Mouse (Mus musculus) liver, embryonic 14.5 days (tissue): ENCODE measurements around the gene T2.

Source experiments
- CTCF ChIP-seq: IDR thresholded peaks from 2 replicates; pipeline ENCODE4 v1.5.1; 2016; ENCODE audit warnings: antibody characterized with exemption, low read depth, control low read depth
- EP300 ChIP-seq: IDR thresholded peaks from 2 replicates; pipeline ENCODE4 v1.6.1; 2016; ENCODE audit warnings: antibody characterized with exemption, low read depth

DNA sequence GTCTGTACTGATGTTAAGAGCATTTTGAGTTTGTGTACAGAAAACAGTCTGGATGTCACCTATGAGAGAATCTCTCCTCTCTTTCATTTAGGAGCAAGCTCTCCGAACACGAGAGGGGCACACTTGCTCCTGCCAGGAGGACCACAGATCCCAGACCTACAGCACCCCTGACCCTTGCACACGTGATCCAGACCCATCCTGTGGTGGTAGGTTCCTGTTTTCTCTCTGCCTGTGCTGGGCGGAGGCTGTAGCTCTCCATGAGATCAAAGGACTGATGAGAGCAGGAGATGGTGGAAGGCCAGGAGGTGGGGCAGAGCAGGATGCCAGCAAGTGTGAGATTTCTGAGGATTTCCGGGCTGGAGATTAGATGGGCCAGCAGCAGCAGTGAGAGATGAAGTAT, 65.7 kb downstream of the T2 start:
- TF ChIP-seq CTCF (no peak), EP300 (no peak)
